Mouse (Mus musculus): ENCODE data around the gene Tbc1d22a.

GRCm38 (mm10) chr15:86165811-86166590 is 48.3 kb upstream of the Tbc1d22a start:
- TF ChIP-seq CTCF (IDR thresholded peaks at IDR 0.05; ENCODE audit: insufficient read depth, low read length) (no peak), POLR2A (IDR thresholded peaks at IDR 0.05; ENCODE audit: borderline replicate concordance, extremely low read depth, low read depth, low read length) (no peak)
